Mouse (Mus musculus): ENCODE measurements around the gene Smg5. TPM values are rescaled to one million over a fixed set of nuclear protein-coding genes. Genes with fewer than 3 reads are reported as not detected.
"Not testable (repeated sequence)": the region's sequence is repeated elsewhere in the genome, so short reads cannot be mapped to it uniquely, and the experiment has no call there.

Smg5 gene
- 41.8 and 48.6 TPM in 2 replicates for polyA plus RNA-seq (2015; fragmentation: Nextera tagmentation; extraction: Ambion mirVana)

- Histone ChIP-seq H3K27me3 (no peaks in the 10 kb centered on the region), H3K36me3 (peaks cover 1% of the 10 kb centered on the region; the same call in 1 of the 2 replicates), H3K4me3 (replicated peaks) (peak within 1 kb of the TSS; percentile 91), H3K4me2 (replicated peaks) (peak within 1 kb of the TSS; percentile 72), H3K9ac (peak within 1 kb of the TSS; percentile 85), H3K4me1 (peaks cover 26% of the 10 kb centered on the region), H3K9me3 (replicated peaks) (no peaks in the 10 kb centered on the region), H3K27ac (replicated peaks) (peak within 1 kb of the TSS; percentile 97)
- WGBS = 1% methylated on average over 64 of the region's 66 CpGs
- peak; percentile 91 for ATAC-seq (ENCODE audit: insufficient number of reproducible peaks, low FRiP score, low TSS enrichment, low read depth)
Observed at GRCm38 (mm10) chr3:88336058-88337013, at the start of gene Smg5, which contains the start of gene Tmem79. Smg5 (plus strand) TSS chr3:88336260. Tmem79 (minus strand) TSS chr3:88336148.

GRCm38 (mm10) chr3:88287110-88287509, 49.0 kb upstream of the Smg5 start, which contains the start of gene Gm38392:
Gm38392 (minus strand) TSS chr3:88287210.
- no peaks in the 10 kb centered on the region for H3K36me3 ChIP-seq
- ATAC-seq (ENCODE audit: insufficient number of reproducible peaks, low FRiP score, low TSS enrichment, low read depth) = no peak
- H3K9me3 ChIP-seq (replicated peaks) = no peaks in the 10 kb centered on the region
- H3K4me1 ChIP-seq = no peaks in the 10 kb centered on the region
- H3K27me3 ChIP-seq = no peaks in the 10 kb centered on the region
- H3K4me3 ChIP-seq (replicated peaks) = no peak within 1 kb of the TSS
- no peak within 1 kb of the TSS for H3K4me2 ChIP-seq (replicated peaks)
- 94% methylated on average over 4 of the region's 4 CpGs for WGBS
- H3K27ac ChIP-seq (replicated peaks) = no peak within 1 kb of the TSS
- no peak within 1 kb of the TSS for H3K9ac ChIP-seq

GRCm38 (mm10) chr3:88288133-88288713, 47.8 kb upstream of the Smg5 start:
- H3K36me3 ChIP-seq; H3K27me3 ChIP-seq; H3K27ac ChIP-seq (replicated peaks); H3K9ac ChIP-seq; H3K4me1 ChIP-seq; H3K9me3 ChIP-seq (replicated peaks); H3K4me3 ChIP-seq (replicated peaks); H3K4me2 ChIP-seq (replicated peaks); ATAC-seq (ENCODE audit: insufficient number of reproducible peaks, low FRiP score, low TSS enrichment, low read depth): not testable (repeated sequence)
- 78% methylated on average over 8 of the region's 10 CpGs for WGBS

- 50% methylated on average over 4 of the region's 4 CpGs for WGBS
Observed at GRCm38 (mm10) chr3:88291970-88292369, 44.1 kb upstream of the Smg5 start.

GRCm38 (mm10) chr3:88295272-88295671, 40.8 kb upstream of the Smg5 start:
- not testable (repeated sequence) for H3K27ac ChIP-seq (replicated peaks); H3K4me3 ChIP-seq (replicated peaks); ATAC-seq (ENCODE audit: insufficient number of reproducible peaks, low FRiP score, low TSS enrichment, low read depth); H3K27me3 ChIP-seq; H3K9me3 ChIP-seq (replicated peaks); H3K9ac ChIP-seq
- peak overlapping the region; percentile 63; the same call in 1 of the 2 replicates for H3K4me2 ChIP-seq (replicated peaks)
- 74% methylated on average over 1 of the region's 1 CpGs for WGBS
- peaks cover 13% of the 10 kb centered on the region for H3K36me3 ChIP-seq
- peaks cover 12% of the 10 kb centered on the region for H3K4me1 ChIP-seq

More at GRCm38 (mm10) chr3:88291970-88292369, 44.1 kb upstream of the Smg5 start:
- no peak overlapping the region for H3K4me3 ChIP-seq (replicated peaks)
- H3K4me2 ChIP-seq (replicated peaks) = no peak overlapping the region
- no peaks in the 10 kb centered on the region for H3K36me3 ChIP-seq
- 0 out of 2 replicates have a peak, but pooled peaks cover 3% of the 10 kb centered on the region for H3K4me1 ChIP-seq
- H3K9ac ChIP-seq = no peak overlapping the region
- H3K9me3 ChIP-seq (replicated peaks) = no peaks in the 10 kb centered on the region
- no peaks in the 10 kb centered on the region for H3K27me3 ChIP-seq
- ATAC-seq (ENCODE audit: insufficient number of reproducible peaks, low FRiP score, low TSS enrichment, low read depth) = no peak
- H3K27ac ChIP-seq (replicated peaks) = no peak overlapping the region

- Histone ChIP-seq H3K4me1 (peaks cover 12% of the 10 kb centered on the region), H3K36me3 (peaks cover 21% of the 10 kb centered on the region), H3K9ac (peak overlapping the region; percentile 37; the same call in 1 of the 2 replicates), H3K27ac (replicated peaks) (peak overlapping the region; percentile 92), H3K4me3 (replicated peaks) (peak overlapping the region; percentile 82), H3K27me3 (no peaks in the 10 kb centered on the region), H3K9me3 (replicated peaks) (no peaks in the 10 kb centered on the region), H3K4me2 (replicated peaks) (peak overlapping the region; percentile 63)
- 1% methylated on average over 12 of the region's 12 CpGs for WGBS
- no peak for ATAC-seq (ENCODE audit: insufficient number of reproducible peaks, low FRiP score, low TSS enrichment, low read depth)
Observed at GRCm38 (mm10) chr3:88296110-88296560, 39.9 kb upstream of the Smg5 start.

GRCm38 (mm10) chr3:88296561-88297318, 39.3 kb upstream of the Smg5 start, which contains the start of the genes Tsacc and Cct3:
Tsacc (minus strand) TSS chr3:88296999.
Cct3 (plus strand) TSS chr3:88297116.
- peak; percentile 100 for ATAC-seq (ENCODE audit: insufficient number of reproducible peaks, low FRiP score, low TSS enrichment, low read depth)
- WGBS = under 1% methylated on average over 44 of the region's 44 CpGs
- peak within 1 kb of the TSS; percentile 94 for H3K27ac ChIP-seq (replicated peaks)

GRCm38 (mm10) chr3:88297321-88297851, 38.7 kb upstream of the Smg5 start:
- Histone ChIP-seq H3K36me3 (peaks cover 32% of the 10 kb centered on the region), H3K9me3 (replicated peaks) (no peaks in the 10 kb centered on the region), H3K27me3 (no peaks in the 10 kb centered on the region), H3K27ac (replicated peaks) (peak overlapping the region; percentile 94), H3K4me2 (replicated peaks) (peak overlapping the region; percentile 68), H3K9ac (peak overlapping the region; percentile 74), H3K4me3 (replicated peaks) (peak overlapping the region; percentile 82), H3K4me1 (peaks cover 12% of the 10 kb centered on the region)
- under 1% methylated on average over 30 of the region's 30 CpGs for WGBS
- no peak for ATAC-seq (ENCODE audit: insufficient number of reproducible peaks, low FRiP score, low TSS enrichment, low read depth)

More at GRCm38 (mm10) chr3:88296561-88297318, 39.3 kb upstream of the Smg5 start, which contains the start of the genes Tsacc and Cct3:
- Histone ChIP-seq H3K9me3 (replicated peaks) (no peaks in the 10 kb centered on the region), H3K36me3 (peaks cover 27% of the 10 kb centered on the region), H3K4me3 (replicated peaks) (peak within 1 kb of the TSS; percentile 82), H3K27me3 (no peaks in the 10 kb centered on the region), H3K4me2 (replicated peaks) (peak within 1 kb of the TSS; percentile 68), H3K9ac (peak within 1 kb of the TSS; percentile 74), H3K4me1 (peaks cover 12% of the 10 kb centered on the region)

- Histone ChIP-seq H3K36me3 (peaks cover 47% of the 10 kb centered on the region), H3K27ac (replicated peaks) (no peak overlapping the region), H3K4me2 (replicated peaks) (no peak overlapping the region), H3K4me3 (replicated peaks) (no peak overlapping the region), H3K4me1 (peaks cover 12% of the 10 kb centered on the region), H3K9me3 (replicated peaks) (no peaks in the 10 kb centered on the region), H3K9ac (no peak overlapping the region), H3K27me3 (no peaks in the 10 kb centered on the region)
- 92% methylated on average over 1 of the region's 1 CpGs for WGBS
- ATAC-seq (ENCODE audit: insufficient number of reproducible peaks, low FRiP score, low TSS enrichment, low read depth) = no peak
Observed at GRCm38 (mm10) chr3:88299172-88299571, 36.9 kb upstream of the Smg5 start.

- Histone ChIP-seq H3K36me3 (peaks cover 48% of the 10 kb centered on the region), H3K9ac (peak within 1 kb of the TSS; percentile 53), H3K27me3 (no peaks in the 10 kb centered on the region), H3K4me2 (replicated peaks) (peak within 1 kb of the TSS; percentile 83), H3K4me3 (replicated peaks) (peak within 1 kb of the TSS; percentile 62), H3K27ac (replicated peaks) (peak within 1 kb of the TSS; percentile 53; the same call in 1 of the 2 replicates), H3K9me3 (replicated peaks) (no peaks in the 10 kb centered on the region), H3K4me1 (peaks cover 13% of the 10 kb centered on the region)
- ATAC-seq (ENCODE audit: insufficient number of reproducible peaks, low FRiP score, low TSS enrichment, low read depth) = no peak; the same call in 1 of the 2 replicates
- WGBS = under 1% methylated on average over 10 of the region's 10 CpGs
Observed at GRCm38 (mm10) chr3:88324951-88325405, 11.1 kb upstream of the Smg5 start, which contains the start of gene Glmp. Glmp (plus strand) TSS chr3:88325023.
